Mouse (Mus musculus): ENCODE results near the gene Tmem106c. TPM values are rescaled to one million over a fixed set of nuclear protein-coding genes. Genes with fewer than 3 reads are reported as not detected.

Tmem106c gene
- total RNA-seq, 2 experiments from 2014 or later: 32.8 to 34.1 TPM

DNA sequence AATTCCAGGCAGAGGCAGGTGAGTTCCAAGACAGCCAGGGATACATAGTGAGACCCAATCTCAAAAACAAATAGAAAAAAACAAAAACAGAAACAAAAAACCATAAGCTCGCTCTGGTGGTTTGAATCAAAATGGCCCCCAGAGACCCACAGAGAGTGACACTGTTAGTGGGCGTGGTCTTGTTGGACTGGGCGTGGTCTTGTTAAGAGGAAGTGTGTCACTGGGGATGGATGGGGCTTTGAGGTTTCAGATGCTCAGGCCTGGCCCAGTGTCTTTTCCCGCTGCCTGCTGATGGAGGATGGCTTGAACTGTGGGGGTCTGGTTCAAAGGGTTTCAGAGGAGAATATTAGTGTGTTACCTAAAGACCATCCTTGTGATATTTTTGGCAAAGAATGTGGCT lies 53.9 kb downstream of the Tmem106c start:
- no peak for TF ChIP-seq CTCF (conservative IDR thresholded peaks at IDR 0.05)
- Histone ChIP-seq H3K27ac (no peak overlapping the region), H3K4me3 (no peak overlapping the region)
- DNase-seq (ENCODE audit: low spot score in 2 of 2): no peak

- no peak overlapping the region for H3K27ac ChIP-seq
- no peak for TF ChIP-seq CTCF (conservative IDR thresholded peaks at IDR 0.05)
- no peak overlapping the region for H3K4me3 ChIP-seq
- no peak for DNase-seq (ENCODE audit: low spot score in 2 of 2)
Observed at GRCm38 (mm10) chr15:98019047-98019446, 55.0 kb downstream of the Tmem106c start.

Other genes starting within 250 kb of the Tmem106c start
- under 1 TPM; 0.59 to 0.96 TPM for gene Endou, start 232.9 kb upstream of the Tmem106c start, total RNA-seq (2021)
- gene Rapgef3, start 196.2 kb upstream of the Tmem106c start, total RNA-seq (2021): 10 to 100 TPM; 45.5 to 46.8 TPM
- gene Slc48a1, start 185.7 kb upstream of the Tmem106c start, total RNA-seq (2021): 100 to 1,000 TPM; 133 to 135 TPM
- 10 to 100 TPM; 23.8 to 28.5 TPM for gene Hdac7, start 119.7 kb upstream of the Tmem106c start, total RNA-seq (2021)
- gene Vdr, start 53.6 kb upstream of the Tmem106c start, total RNA-seq (2021): under 1 TPM in 1 of 2 experiments, not detected in 1; 0.10 TPM
- 1 to 10 TPM in 1 of 2 experiments, under 1 TPM in 1; 0.61 to 1.2 TPM for gene Col2a1, start 40.5 kb downstream of the Tmem106c start, total RNA-seq (2021)
- 100 to 1,000 TPM; 333 to 349 TPM for gene Pfkm, start 128.4 kb downstream of the Tmem106c start, total RNA-seq (2021)
- 10 to 100 TPM; 12.7 to 13.5 TPM for gene Senp1, start 129.5 kb downstream of the Tmem106c start, total RNA-seq (2021)
- gene Asb8, start 201.4 kb downstream of the Tmem106c start, total RNA-seq (2021): 10 to 100 TPM; 51.8 to 55.1 TPM
- gene Ccdc184, start 203.0 kb downstream of the Tmem106c start, total RNA-seq (2021): 10 to 100 TPM; 10.6 to 10.9 TPM
- not detected for gene Olfr288, start 231.3 kb downstream of the Tmem106c start, total RNA-seq (2021)